Mouse (Mus musculus) lung, embryonic 15.5 days (tissue): ENCODE measurements around the gene L1td1. TPM values are rescaled to one million over a fixed set of nuclear protein-coding genes. Genes with fewer than 3 reads are reported as not detected.

Experiments used
- ATAC-seq: fragments of 200-750 bp; cut with Nextera tagmentation; 2 replicates; pipeline ENCODE4 v1.8.0; 2017; ENCODE audit warnings: moderate number of reproducible peaks, borderline replicate concordance; ENCODE audit not compliant: low FRiP score, low TSS enrichment; ENCODE audit errors: extremely low read depth
- H3K27ac ChIP-seq: fragments of 300-500 bp; sonication (generic); 2 replicates; pipeline ENCODE4 v1.5.1; 2015; ENCODE audit warnings: moderate library complexity, mild to moderate bottlenecking, inconsistent platforms
- H3K27me3 ChIP-seq: fragments of 300-500 bp; sonication (generic); 2 replicates; pipeline ENCODE4 v1.6.1; 2015; ENCODE audit warnings: inconsistent platforms
- H3K36me3 ChIP-seq: fragments of 300-500 bp; sonication (generic); 2 replicates; pipeline ENCODE4 v1.6.1; 2015; ENCODE audit warnings: inconsistent platforms
- H3K4me1 ChIP-seq: fragments of 300-500 bp; sonication (generic); 2 replicates; pipeline ENCODE4 v1.6.1; 2015; ENCODE audit warnings: inconsistent platforms
- H3K4me2 ChIP-seq: fragments of 300-500 bp; sonication (generic); 2 replicates; pipeline ENCODE4 v1.6.1; 2015; ENCODE audit warnings: inconsistent platforms, mild to moderate bottlenecking, moderate library complexity
- H3K4me3 ChIP-seq: fragments of 300-500 bp; sonication (generic); 2 replicates; pipeline ENCODE4 v1.5.1; 2015; ENCODE audit warnings: mild to moderate bottlenecking, inconsistent platforms
- H3K9ac ChIP-seq: fragments of 300-500 bp; sonication (generic); 2 replicates; pipeline ENCODE4 v1.6.1; 2015; ENCODE audit warnings: inconsistent platforms
- H3K9me3 ChIP-seq: fragments of 300-500 bp; sonication (generic); 2 replicates; pipeline ENCODE4 v1.6.1; 2016; ENCODE audit warnings: inconsistent platforms
- WGBS: fragments of 180-500 bp; shearing (Covaris S2); methylation state at CpG from one replicate; pipeline ENCODE4 v1.1.7; 2015; 5-methylcytosine and 5-hydroxymethylcytosine counted together
- polyA plus RNA-seq: library from polyadenylated mRNA; unstranded; fragments of >200 nt; fragmentation: Nextera tagmentation; extraction: Ambion mirVana; gene quantifications from 2 replicates; pipeline ENCODE4 v1.2.1, GENCODE M21; 2015

The L1td1 gene
- polyA plus RNA-seq, 1 experiment from 2014 or later: 0.16 TPM

DNA sequence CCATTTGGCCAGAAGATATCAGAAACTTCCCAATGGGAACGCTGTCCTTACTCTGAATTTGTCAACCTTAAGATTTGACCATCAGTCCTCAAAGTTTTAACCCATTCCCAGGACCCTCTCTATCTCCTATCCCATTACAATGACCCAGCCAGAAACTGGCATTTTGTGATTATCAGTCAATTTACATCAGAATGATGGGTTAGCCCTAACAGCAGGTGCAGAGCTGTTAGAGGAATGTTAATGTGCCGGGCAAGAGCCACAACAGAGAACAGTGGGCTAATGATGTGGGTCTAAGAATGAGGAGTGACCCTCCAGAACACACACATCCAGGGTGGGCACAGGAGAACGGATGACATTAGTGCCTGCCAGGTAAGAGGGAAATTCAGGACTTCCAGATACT is 59.7 kb downstream of the L1td1 start:
- Histone ChIP-seq H3K27ac (no peak overlapping the region), H3K4me1 (peaks cover 28% of the 10 kb centered on the region), H3K27me3 (no peaks in the 10 kb centered on the region), H3K9me3 (no peaks in the 10 kb centered on the region), H3K9ac (no peak overlapping the region), H3K4me3 (no peak overlapping the region), H3K36me3 (peaks cover 8% of the 10 kb centered on the region; the same call in 1 of the 2 replicates), H3K4me2 (no peak overlapping the region)
- WGBS: 53% methylated on average over 3 of the region's 3 CpGs
- ATAC-seq: no peak

Other genes with a start within 250 kb of the L1td1 start
- 3.7 and 3.9 TPM in 2 replicates for gene Kank4, start 90.8 kb downstream of the L1td1 start, polyA plus RNA-seq
- gene I0C0044D17Rik, start 97.1 kb downstream of the L1td1 start, polyA plus RNA-seq: not detected in 2 replicates
- 106 and 119 TPM in 2 replicates for gene Usp1, start 197.1 kb downstream of the L1td1 start, polyA plus RNA-seq